Mouse (Mus musculus) liver, postnatal 0 days (tissue): ENCODE measurements around the gene Cwh43. TPM values are rescaled to one million over a fixed set of nuclear protein-coding genes. Genes with fewer than 3 reads are reported as not detected.
A peak's percentile ranks its signal among the peaks of the same experiment; 100 is the strongest.

Experiments
- ATAC-seq: fragments of 200-750 bp; cut with Nextera tagmentation; 2 replicates; pipeline ENCODE4 v1.8.0; 2017; ENCODE audit warnings: mild to moderate bottlenecking, moderate library complexity
- DNase-seq: peaks from one replicate; pipeline ENCODE4 v3.0.0-alpha.2; 2016
- H3K27ac ChIP-seq: fragments of 300-500 bp; sonication (generic); 2 replicates; pipeline ENCODE4 v1.5.1; 2014; ENCODE audit warnings: antibody characterized with exemption, moderate library complexity, mild to moderate bottlenecking, low read depth
- H3K27me3 ChIP-seq: fragments of 300-500 bp; sonication (generic); 2 replicates; pipeline ENCODE4 v1.6.1; 2014; ENCODE audit warnings: low read length, control low read depth, mixed read lengths; ENCODE audit not compliant: insufficient read depth
- H3K36me3 ChIP-seq: fragments of 300-500 bp; sonication (generic); replicated peaks from 2 replicates; pipeline ENCODE4 v1.6.1; 2014; ENCODE audit warnings: mild to moderate bottlenecking, control low read depth, low read length, moderate library complexity, mixed read lengths; ENCODE audit not compliant: insufficient read depth
- H3K4me1 ChIP-seq: fragments of 300-500 bp; sonication (generic); 2 replicates; pipeline ENCODE4 v1.6.1; 2014; ENCODE audit warnings: antibody characterized with exemption, mild to moderate bottlenecking, control low read depth; ENCODE audit not compliant: insufficient read depth
- H3K4me2 ChIP-seq: fragments of 300-500 bp; sonication (generic); 2 replicates; pipeline ENCODE4 v1.6.1; 2014; ENCODE audit warnings: low read depth, mild to moderate bottlenecking, low read length, moderate library complexity, mixed read lengths
- H3K4me3 ChIP-seq: fragments of 300-500 bp; sonication (generic); 2 replicates; pipeline ENCODE4 v1.5.1; 2014; ENCODE audit warnings: low read depth, low read length
- H3K9ac ChIP-seq: fragments of 300-500 bp; sonication (generic); replicated peaks from 2 replicates; pipeline ENCODE4 v1.6.1; 2014; ENCODE audit warnings: mild to moderate bottlenecking, moderate library complexity
- H3K9me3 ChIP-seq: fragments of 300-500 bp; sonication (generic); 2 replicates; pipeline ENCODE4 v1.6.1; 2016; ENCODE audit warnings: mild to moderate bottlenecking, control low read depth, low read length, mixed read lengths
- CTCF ChIP-seq: sonication (generic); IDR thresholded peaks from 2 replicates; pipeline ENCODE4 v1.5.1; 2016; ENCODE audit warnings: antibody characterized with exemption, low read depth
- EP300 ChIP-seq: IDR thresholded peaks from 2 replicates; pipeline ENCODE4 v1.6.1; 2016; ENCODE audit warnings: antibody characterized with exemption, low read depth, mild to moderate bottlenecking
- WGBS: fragments of 180-500 bp; shearing (Covaris S2); extraction: QIAGEN DNeasy Blood & Tissue Kit; methylation state at CpG from one replicate; pipeline ENCODE4 v1.1.7; 2014; ENCODE audit not compliant: insufficient replicate concordance; 5-methylcytosine and 5-hydroxymethylcytosine counted together
- polyA plus RNA-seq: library from polyadenylated mRNA; unstranded; fragments of >200 nt; fragmentation: Nextera tagmentation; extraction: Ambion mirVana; gene quantifications from 2 replicates; pipeline ENCODE4 v1.2.1, GENCODE M21; 2015

Cwh43 gene
- polyA plus RNA-seq, 1 experiment from 2014 or later, result not detected

DNA sequence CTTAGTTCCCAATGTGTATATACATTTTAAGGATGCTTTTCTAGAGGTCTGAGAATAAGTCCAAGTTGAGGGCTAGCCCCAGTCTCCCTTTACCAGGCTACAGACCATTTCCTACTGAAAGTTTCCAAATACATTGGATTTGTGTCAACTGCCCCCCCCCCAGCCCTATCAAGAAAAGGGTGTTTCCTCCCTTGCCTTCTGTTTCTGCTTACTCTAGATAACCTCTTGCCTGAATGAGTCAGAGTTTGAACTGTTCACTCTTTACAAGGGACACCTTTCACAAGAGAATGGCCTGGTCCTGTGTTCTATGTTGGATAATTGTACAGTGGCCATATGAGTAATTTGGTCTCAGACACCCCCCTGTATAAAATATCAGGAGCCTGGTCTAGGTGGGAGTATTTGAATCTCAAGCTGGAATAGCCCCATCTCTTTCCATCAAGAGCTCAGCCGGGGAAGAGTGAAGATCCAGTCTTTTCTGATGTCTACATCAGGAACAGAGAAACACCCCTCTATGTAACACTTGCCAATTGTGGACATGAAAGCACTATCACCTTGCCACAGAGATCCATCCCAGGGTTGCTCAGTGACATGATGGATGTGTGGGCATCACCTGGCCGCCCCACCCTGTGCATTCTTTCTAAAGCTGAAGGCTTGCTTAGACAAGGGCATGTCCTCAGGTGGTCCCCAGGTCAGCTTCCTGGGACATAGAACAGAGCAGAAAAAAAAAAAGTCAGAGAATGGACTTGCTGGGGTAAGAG, 41.6 kb upstream of the Cwh43 start:
- H3K9me3 ChIP-seq, result no peaks in the 10 kb centered on the region
- WGBS, result 76% methylated on average over 2 of the region's 2 CpGs
- DNase-seq, result peak; percentile 32
- peak; percentile 91 for TF ChIP-seq EP300
- no peak for TF ChIP-seq CTCF
- H3K27me3 ChIP-seq, result 0 out of 2 replicates have a peak, but pooled peaks cover 5% of the 10 kb centered on the region
- peak overlapping the region; percentile 7; the same call in 1 of the 2 replicates for H3K27ac ChIP-seq
- ATAC-seq, result peak; percentile 90
- no peak overlapping the region for H3K4me3 ChIP-seq
- H3K9ac ChIP-seq, result no peak overlapping the region
- peaks cover 19% of the 10 kb centered on the region for H3K4me1 ChIP-seq
- H3K4me2 ChIP-seq, result peak overlapping the region; percentile 0; the same call in 1 of the 2 replicates
- no peaks in the 10 kb centered on the region for H3K36me3 ChIP-seq

DNA sequence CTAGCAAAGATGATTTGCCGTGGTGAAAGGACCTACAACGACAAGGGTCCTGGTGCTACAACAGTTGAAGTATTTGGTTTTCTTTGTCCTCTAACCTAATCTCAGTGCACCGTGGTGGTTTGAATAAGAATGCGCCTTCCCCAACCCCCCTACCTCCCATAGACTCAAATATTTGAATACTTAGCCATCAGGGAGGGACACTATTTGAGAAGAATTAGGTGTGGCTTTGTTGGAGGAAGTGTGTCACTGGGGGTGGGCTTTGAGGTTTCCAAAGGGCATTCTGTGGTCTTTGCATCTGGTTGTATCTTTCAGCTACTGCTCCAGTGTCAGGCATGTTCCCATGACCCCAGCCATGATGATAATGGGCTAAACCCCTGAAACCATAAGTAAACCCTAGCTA, 38.0 kb upstream of the Cwh43 start:
- no peak overlapping the region for H3K4me3 ChIP-seq
- no peak overlapping the region for H3K9ac ChIP-seq
- ATAC-seq, result no peak
- H3K27me3 ChIP-seq, result no peaks in the 10 kb centered on the region
- no peak for DNase-seq
- H3K4me2 ChIP-seq, result no peak overlapping the region
- H3K27ac ChIP-seq, result no peak overlapping the region
- H3K9me3 ChIP-seq, result no peaks in the 10 kb centered on the region
- WGBS, result 76% methylated on average over 4 of the region's 4 CpGs
- H3K36me3 ChIP-seq, result no peaks in the 10 kb centered on the region
- TF ChIP-seq EP300 (no peak), CTCF (no peak)
- peaks cover 10% of the 10 kb centered on the region; the same call in 1 of the 2 replicates for H3K4me1 ChIP-seq

DNA sequence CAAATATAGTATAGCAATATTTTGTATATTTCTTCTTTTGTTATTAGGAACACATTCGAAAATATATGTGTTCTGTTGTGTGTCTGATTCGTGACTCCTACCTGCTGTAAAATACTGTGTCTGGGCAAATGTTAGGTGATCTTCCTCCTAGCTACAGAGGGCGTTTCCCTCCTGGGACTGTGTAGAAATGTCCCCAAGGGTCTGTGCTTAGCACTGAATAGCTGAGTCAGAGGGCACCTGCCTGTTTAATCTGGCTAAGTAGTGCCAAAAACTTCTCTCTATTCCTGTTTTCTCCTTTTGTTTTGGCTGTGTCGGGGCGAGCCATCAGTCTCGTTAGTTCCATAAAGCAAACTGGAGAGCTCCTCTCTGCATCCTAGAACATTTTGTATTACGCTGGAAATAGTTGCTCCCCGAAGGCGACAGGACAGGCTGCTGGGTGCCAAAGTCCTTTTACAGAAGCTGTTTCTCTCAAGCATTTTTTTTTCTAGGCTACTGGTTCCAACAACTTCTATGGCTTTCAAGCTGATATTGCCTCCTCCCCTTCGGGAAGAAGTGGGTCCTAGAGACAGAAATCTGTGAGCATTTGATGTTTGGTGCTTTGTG, 36.9 kb upstream of the Cwh43 start:
- Histone ChIP-seq H3K9me3 (no peaks in the 10 kb centered on the region), H3K4me1 (peaks cover 10% of the 10 kb centered on the region; the same call in 1 of the 2 replicates), H3K4me2 (no peak overlapping the region), H3K9ac (no peak overlapping the region), H3K36me3 (no peaks in the 10 kb centered on the region), H3K27me3 (no peaks in the 10 kb centered on the region), H3K27ac (no peak overlapping the region), H3K4me3 (no peak overlapping the region)
- DNase-seq, result no peak
- TF ChIP-seq EP300, result no peak
- no peak for TF ChIP-seq CTCF
- no peak for ATAC-seq
- WGBS, result 73% methylated on average over 10 of the region's 10 CpGs

- DNase-seq (no peak), ATAC-seq (no peak)
- no peak for TF ChIP-seq EP300
- TF ChIP-seq CTCF, result no peak
- Histone ChIP-seq H3K4me1 (peaks cover 3% of the 10 kb centered on the region; the same call in 1 of the 2 replicates), H3K4me3 (no peak overlapping the region), H3K9me3 (no peaks in the 10 kb centered on the region), H3K27me3 (no peaks in the 10 kb centered on the region), H3K36me3 (no peaks in the 10 kb centered on the region), H3K4me2 (no peak overlapping the region), H3K27ac (no peak overlapping the region), H3K9ac (no peak overlapping the region)
- 72% methylated on average over 3 of the region's 3 CpGs for WGBS
Measured at GRCm38 (mm10) chr5:73369731-73370130, 36.1 kb upstream of the Cwh43 start.

DNA sequence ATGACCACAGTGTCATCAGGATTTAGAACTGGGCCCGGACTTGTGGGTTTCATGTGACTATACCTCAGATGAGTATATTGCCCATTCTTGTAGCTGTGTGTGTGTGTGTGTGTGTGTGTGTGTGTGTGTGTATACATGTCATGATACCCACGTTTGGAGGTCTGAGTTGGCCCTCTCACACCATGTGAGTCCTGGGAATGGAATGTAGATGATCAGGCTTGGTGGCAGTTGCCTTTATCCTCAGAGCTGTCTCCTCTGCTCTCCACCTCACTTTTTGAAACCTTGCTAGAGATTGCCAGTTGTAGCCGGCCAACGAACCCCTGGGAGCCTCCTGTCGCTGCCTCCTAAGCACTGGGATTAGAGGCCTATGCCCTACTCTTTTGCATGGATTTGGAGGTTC, 33.3 kb upstream of the Cwh43 start:
- no peak overlapping the region for H3K27ac ChIP-seq
- WGBS, result 76% methylated on average over 5 of the region's 5 CpGs
- H3K9me3 ChIP-seq, result no peaks in the 10 kb centered on the region
- H3K9ac ChIP-seq, result no peak overlapping the region
- no peak for DNase-seq
- no peak overlapping the region for H3K4me3 ChIP-seq
- no peak overlapping the region for H3K4me2 ChIP-seq
- no peak for ATAC-seq
- no peaks in the 10 kb centered on the region for H3K4me1 ChIP-seq
- no peaks in the 10 kb centered on the region for H3K36me3 ChIP-seq
- H3K27me3 ChIP-seq, result no peaks in the 10 kb centered on the region
- no peak for TF ChIP-seq CTCF
- no peak for TF ChIP-seq EP300

- ATAC-seq (no peak), DNase-seq (no peak)
- H3K36me3 ChIP-seq, result no peaks in the 10 kb centered on the region
- no peak for TF ChIP-seq CTCF
- no peak for TF ChIP-seq EP300
- H3K9me3 ChIP-seq, result no peaks in the 10 kb centered on the region
- H3K9ac ChIP-seq, result no peak overlapping the region
- no peak overlapping the region for H3K4me2 ChIP-seq
- WGBS, result 72% methylated on average over 3 of the region's 3 CpGs
- no peak overlapping the region for H3K27ac ChIP-seq
- H3K27me3 ChIP-seq, result no peaks in the 10 kb centered on the region
- H3K4me3 ChIP-seq, result no peak overlapping the region
- no peaks in the 10 kb centered on the region for H3K4me1 ChIP-seq
Measured at GRCm38 (mm10) chr5:73373184-73373583, 32.7 kb upstream of the Cwh43 start.
